Mouse (Mus musculus): ENCODE data around the gene Tvp23a.

GRCm38 (mm10) chr16:10392587-10392986 lies 54.6 kb downstream of the Tvp23a start:
- TF ChIP-seq POLR2A (IDR thresholded peaks at IDR 0.05; ENCODE audit: insufficient read depth, low read depth, low read length) (no peak), CTCF (IDR thresholded peaks at IDR 0.05) (no peak)
